Mouse (Mus musculus) midbrain, embryonic 10.5 days (tissue): ENCODE measurements around the gene Scn4a. TPM values are rescaled to one million over a fixed set of nuclear protein-coding genes. Genes with fewer than 3 reads are reported as not detected.

Source experiments
- DNase-seq: peaks from one replicate; pipeline ENCODE4 v3.0.0-alpha.2; 2017; ENCODE audit warnings: low spot score
- H3K27ac ChIP-seq: fragments of 300-500 bp; sonication (generic); replicated peaks from 2 replicates; pipeline ENCODE4 v1.5.1; 2016; ENCODE audit warnings: mild to moderate bottlenecking
- H3K27me3 ChIP-seq: fragments of 300-500 bp; sonication (generic); 2 replicates; pipeline ENCODE4 v1.6.1; 2016; ENCODE audit warnings: low read depth, mild to moderate bottlenecking; ENCODE audit not compliant: poor library complexity, severe bottlenecking
- H3K36me3 ChIP-seq: fragments of 300-500 bp; sonication (generic); 2 replicates; pipeline ENCODE4 v1.6.1; 2016; ENCODE audit warnings: mild to moderate bottlenecking, moderate library complexity
- H3K4me1 ChIP-seq: fragments of 300-500 bp; sonication (generic); 2 replicates; pipeline ENCODE4 v1.6.1; 2016
- H3K4me3 ChIP-seq: fragments of 300-500 bp; sonication (generic); 2 replicates; pipeline ENCODE4 v1.5.1; 2016; ENCODE audit warnings: mild to moderate bottlenecking, moderate library complexity
- H3K9me3 ChIP-seq: fragments of 300-500 bp; sonication (generic); replicated peaks from 2 replicates; pipeline ENCODE4 v1.6.1; 2016; ENCODE audit warnings: mild to moderate bottlenecking
- WGBS: fragments of 180-500 bp; shearing (Covaris S2); methylation state at CpG from one replicate; pipeline ENCODE4 v1.1.7; 2016; 5-methylcytosine and 5-hydroxymethylcytosine counted together
- polyA plus RNA-seq: library from polyadenylated mRNA; unstranded; fragments of >200 nt; fragmentation: Nextera tagmentation; extraction: Ambion mirVana; gene quantifications from 2 replicates; pipeline ENCODE4 v1.2.1, GENCODE M21; 2016

The Scn4a gene
- polyA plus RNA-seq, 1 experiment from 2014 or later: 0.10 TPM

- H3K4me1 ChIP-seq: no peaks in the 10 kb centered on the region
- DNase-seq: no peak
- no peak overlapping the region for H3K27ac ChIP-seq
- 82% methylated on average over 10 of the region's 10 CpGs for WGBS
- H3K4me3 ChIP-seq: no peak overlapping the region
- no peaks in the 10 kb centered on the region for H3K9me3 ChIP-seq
- no peaks in the 10 kb centered on the region for H3K36me3 ChIP-seq
- no peaks in the 10 kb centered on the region for H3K27me3 ChIP-seq
Measured at GRCm38 (mm10) chr11:106305348-106306064, 47.6 kb downstream of the Scn4a start.

DNA sequence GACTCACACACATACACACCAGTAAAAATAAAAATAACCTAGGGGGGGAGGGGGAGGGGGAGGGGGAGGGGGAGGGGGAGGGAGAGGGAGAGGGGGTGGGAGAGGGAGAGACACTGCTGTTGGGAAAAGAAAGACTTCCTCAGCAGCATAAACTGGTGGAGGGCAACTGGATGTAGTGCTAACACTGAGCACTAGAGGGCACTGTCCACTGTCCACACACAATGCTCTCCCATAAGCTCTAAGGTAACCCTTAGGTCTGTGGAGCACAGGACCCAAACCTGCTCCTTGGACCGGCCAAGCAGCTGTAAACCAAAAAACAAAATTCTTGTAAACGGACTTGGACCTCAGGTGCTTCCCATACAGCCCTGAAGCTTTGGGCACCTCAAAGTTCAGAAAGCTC, 50.5 kb downstream of the Scn4a start:
- Histone ChIP-seq H3K9me3 (no peaks in the 10 kb centered on the region; the same call in 1 of the 2 replicates), H3K36me3 (no peaks in the 10 kb centered on the region), H3K4me3 (no peak overlapping the region), H3K27me3 (no peaks in the 10 kb centered on the region), H3K27ac (no peak overlapping the region), H3K4me1 (no peaks in the 10 kb centered on the region)
- DNase-seq: peak; percentile 71
- 24% methylated on average over 2 of the region's 2 CpGs for WGBS

GRCm38 (mm10) chr11:106301765-106302164, 51.3 kb downstream of the Scn4a start, which contains the start of gene Gh:
Gene Gh (minus strand): TSS chr11:106301865.
- WGBS: 83% methylated on average over 9 of the region's 9 CpGs
- Histone ChIP-seq H3K9me3 (no peaks in the 10 kb centered on the region; the same call in 1 of the 2 replicates), H3K27me3 (no peaks in the 10 kb centered on the region), H3K27ac (no peak within 1 kb of the TSS), H3K4me3 (no peak within 1 kb of the TSS), H3K36me3 (no peaks in the 10 kb centered on the region), H3K4me1 (no peaks in the 10 kb centered on the region)
- DNase-seq: no peak

DNA sequence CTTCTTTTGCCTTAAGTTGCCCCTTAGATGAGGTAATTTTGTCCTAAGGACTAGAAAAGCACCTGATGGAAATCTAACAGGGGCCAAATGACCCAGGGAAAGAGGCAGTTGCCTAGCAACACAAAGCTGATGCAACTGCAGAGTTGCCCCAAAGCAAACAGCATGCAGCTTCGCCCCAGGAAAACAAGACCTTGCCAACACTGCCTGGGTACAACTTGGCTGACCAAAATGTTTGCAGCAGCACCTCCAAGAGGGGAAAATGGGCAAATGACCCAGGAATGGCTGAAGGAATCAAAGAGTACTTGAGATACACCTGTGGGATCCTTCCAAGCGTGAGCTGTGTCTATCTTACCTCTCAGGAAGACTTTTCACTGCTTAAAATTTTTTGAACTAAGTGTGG, 61.2 kb downstream of the Scn4a start:
- no peak overlapping the region for H3K27ac ChIP-seq
- DNase-seq: no peak
- H3K4me1 ChIP-seq: no peaks in the 10 kb centered on the region
- no peaks in the 10 kb centered on the region for H3K27me3 ChIP-seq
- H3K9me3 ChIP-seq: no peaks in the 10 kb centered on the region
- whole genome bisulfite sequencing: 90% methylated on average over 2 of the region's 2 CpGs
- H3K36me3 ChIP-seq: no peaks in the 10 kb centered on the region
- no peak overlapping the region for H3K4me3 ChIP-seq

GRCm38 (mm10) chr11:106290376-106290775, 62.7 kb downstream of the Scn4a start:
- no peaks in the 10 kb centered on the region for H3K4me1 ChIP-seq

DNA sequence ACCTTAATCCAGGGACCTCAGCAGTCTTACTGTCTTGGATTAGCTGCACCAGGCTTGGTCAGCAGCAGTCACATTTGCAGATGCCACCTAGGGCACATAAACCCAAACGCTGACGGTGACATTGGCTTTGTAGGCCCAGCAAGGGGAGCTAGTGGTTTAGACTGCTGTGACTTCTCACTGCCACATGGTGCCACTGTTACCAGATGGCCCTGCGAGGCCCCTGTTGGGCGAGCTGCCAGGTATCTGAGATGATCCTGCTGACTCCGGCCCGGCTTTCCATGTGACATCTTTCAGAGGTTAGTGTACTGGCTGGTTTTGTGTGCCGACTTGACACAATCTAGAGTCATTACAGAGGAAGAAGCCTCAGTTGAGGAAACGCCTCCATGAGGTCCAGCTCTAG, 63.7 kb downstream of the Scn4a start:
- no peaks in the 10 kb centered on the region for H3K27me3 ChIP-seq
- no peak overlapping the region for H3K27ac ChIP-seq
- H3K9me3 ChIP-seq: no peaks in the 10 kb centered on the region
- no peak for DNase-seq
- H3K4me1 ChIP-seq: no peaks in the 10 kb centered on the region
- H3K36me3 ChIP-seq: no peaks in the 10 kb centered on the region
- H3K4me3 ChIP-seq: no peak overlapping the region
- 77% methylated on average over 8 of the region's 8 CpGs for WGBS

More at GRCm38 (mm10) chr11:106290376-106290775, 62.7 kb downstream of the Scn4a start:
- no peaks in the 10 kb centered on the region for H3K9me3 ChIP-seq
- H3K36me3 ChIP-seq: no peaks in the 10 kb centered on the region
- no peak overlapping the region for H3K27ac ChIP-seq
- H3K4me3 ChIP-seq: no peak overlapping the region
- no peak for DNase-seq
- no peaks in the 10 kb centered on the region for H3K27me3 ChIP-seq
- WGBS: 96% methylated on average over 5 of the region's 5 CpGs

GRCm38 (mm10) chr11:106286987-106287386, 66.1 kb downstream of the Scn4a start:
- H3K4me3 ChIP-seq: no peak overlapping the region
- no peak for DNase-seq
- 77% methylated on average over 11 of the region's 11 CpGs for WGBS
- no peaks in the 10 kb centered on the region for H3K9me3 ChIP-seq
- H3K27me3 ChIP-seq: no peaks in the 10 kb centered on the region; the same call in 1 of the 2 replicates
- H3K36me3 ChIP-seq: no peaks in the 10 kb centered on the region
- H3K4me1 ChIP-seq: peaks cover 3% of the 10 kb centered on the region
- H3K27ac ChIP-seq: no peak overlapping the region

GRCm38 (mm10) chr11:106286206-106286605, 66.9 kb downstream of the Scn4a start:
- Histone ChIP-seq H3K4me3 (no peak overlapping the region), H3K36me3 (no peaks in the 10 kb centered on the region), H3K27me3 (no peaks in the 10 kb centered on the region; the same call in 1 of the 2 replicates), H3K27ac (no peak overlapping the region), H3K9me3 (no peaks in the 10 kb centered on the region), H3K4me1 (peaks cover 6% of the 10 kb centered on the region)
- 83% methylated on average over 7 of the region's 7 CpGs for WGBS
- DNase-seq: no peak

DNA sequence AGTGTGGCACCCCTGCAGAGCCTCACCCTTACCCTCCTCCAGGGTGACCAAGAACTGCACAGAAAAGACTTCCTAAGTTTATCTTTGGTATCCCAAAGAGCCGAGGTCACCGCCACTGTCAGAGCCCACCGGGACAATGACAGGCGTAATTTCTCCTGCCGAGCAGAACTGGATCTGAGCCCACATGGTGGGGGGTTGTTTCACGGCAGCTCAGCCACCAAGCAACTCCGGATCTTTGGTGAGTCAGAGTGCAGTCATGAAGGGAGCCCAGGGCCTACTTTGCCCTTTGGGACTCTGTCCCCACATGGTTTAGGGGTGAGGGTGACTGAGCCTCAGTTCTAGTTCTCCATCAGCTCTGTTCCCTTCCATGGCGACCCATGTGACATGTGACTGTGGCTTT, 69.0 kb downstream of the Scn4a start:
- WGBS: 74% methylated on average over 8 of the region's 8 CpGs
- Histone ChIP-seq H3K27me3 (no peaks in the 10 kb centered on the region; the same call in 1 of the 2 replicates), H3K4me3 (no peak overlapping the region), H3K9me3 (no peaks in the 10 kb centered on the region), H3K36me3 (no peaks in the 10 kb centered on the region), H3K4me1 (peaks cover 6% of the 10 kb centered on the region), H3K27ac (no peak overlapping the region)
- DNase-seq: no peak

DNA sequence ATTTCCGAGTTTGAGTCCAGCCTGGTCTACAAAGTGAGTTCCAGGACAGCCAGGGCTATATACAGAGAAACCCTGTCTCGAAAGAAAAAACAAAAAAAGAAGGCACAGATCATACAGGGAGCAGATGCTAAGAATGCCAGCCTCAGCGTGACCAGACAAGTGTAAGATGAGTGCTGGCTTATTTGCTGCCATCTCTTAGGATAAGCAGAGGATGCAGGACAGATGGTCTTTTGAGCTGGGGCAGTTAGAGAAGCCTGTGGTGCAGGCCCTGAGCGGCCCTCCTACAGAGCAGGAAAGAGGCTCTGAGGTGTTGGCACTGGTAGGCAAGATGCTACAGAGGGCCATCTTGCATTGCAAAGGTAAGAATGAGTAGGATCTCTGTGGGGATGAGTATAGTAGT, 69.7 kb downstream of the Scn4a start:
- 83% methylated on average over 4 of the region's 4 CpGs for WGBS
- Histone ChIP-seq H3K27me3 (no peaks in the 10 kb centered on the region; the same call in 1 of the 2 replicates), H3K27ac (no peak overlapping the region), H3K9me3 (no peaks in the 10 kb centered on the region), H3K36me3 (no peaks in the 10 kb centered on the region), H3K4me1 (peaks cover 6% of the 10 kb centered on the region), H3K4me3 (no peak overlapping the region)
- DNase-seq: no peak

DNA sequence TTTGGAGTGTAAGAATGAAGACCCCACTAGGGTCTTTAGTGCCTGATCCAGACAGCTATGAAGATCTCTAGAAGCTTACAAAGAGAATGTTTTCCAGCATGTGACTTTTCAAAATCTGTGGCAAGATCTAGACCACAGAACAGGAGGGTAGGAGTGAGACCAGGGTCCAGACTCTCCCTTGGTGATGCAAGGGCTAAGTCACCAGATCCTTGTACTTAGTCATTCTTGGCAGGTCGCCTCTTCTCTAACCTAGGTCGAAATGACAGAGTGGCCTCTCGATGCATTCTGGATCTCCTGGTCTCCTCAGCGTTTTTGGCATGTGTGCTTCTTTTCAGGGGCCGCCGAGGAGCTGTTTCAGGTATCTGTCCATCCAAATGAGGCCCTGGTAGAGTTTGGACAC, 70.6 kb downstream of the Scn4a start:
- Histone ChIP-seq H3K27ac (no peak overlapping the region), H3K4me1 (peaks cover 6% of the 10 kb centered on the region), H3K27me3 (peaks cover 9% of the 10 kb centered on the region), H3K4me3 (no peak overlapping the region), H3K9me3 (no peaks in the 10 kb centered on the region), H3K36me3 (no peaks in the 10 kb centered on the region)
- DNase-seq: no peak
- 92% methylated on average over 6 of the region's 6 CpGs for WGBS

- H3K27me3 ChIP-seq: peaks cover 23% of the 10 kb centered on the region
- H3K4me3 ChIP-seq: peak within 1 kb of the TSS; percentile 26; the same call in 1 of the 2 replicates
- H3K9me3 ChIP-seq: no peaks in the 10 kb centered on the region; the same call in 1 of the 2 replicates
- WGBS: 12% methylated on average over 25 of the region's 25 CpGs
- H3K36me3 ChIP-seq: no peaks in the 10 kb centered on the region
- peaks cover 30% of the 10 kb centered on the region for H3K4me1 ChIP-seq
- H3K27ac ChIP-seq: peak within 1 kb of the TSS; percentile 14; the same call in 1 of the 2 replicates
- DNase-seq: peak; percentile 91
Measured at GRCm38 (mm10) chr11:106276454-106276853, 76.6 kb downstream of the Scn4a start, which contains the start of gene Tcam1. Gene Tcam1 (plus strand): TSS chr11:106276672.

DNA sequence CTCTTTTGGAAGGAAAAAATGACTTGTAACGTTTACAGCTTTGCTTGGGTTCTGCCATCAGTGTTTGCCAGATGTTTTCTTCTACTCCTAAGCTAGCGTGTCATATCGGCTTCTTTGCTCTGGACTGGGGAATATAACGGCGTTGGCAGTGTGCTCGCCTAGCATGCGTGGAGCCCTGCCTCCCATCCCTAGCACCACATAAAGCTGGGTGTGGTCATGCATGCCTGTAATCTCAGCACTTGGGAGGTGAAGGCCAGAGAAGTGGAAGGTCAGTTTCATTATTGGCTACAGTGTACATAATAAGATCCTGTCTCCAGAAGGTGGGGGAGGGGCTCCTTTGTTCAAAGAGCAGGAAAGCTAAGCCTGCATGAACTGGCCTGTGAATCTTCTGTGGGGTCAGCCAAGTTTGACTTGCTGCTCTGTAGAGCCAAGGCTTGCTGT, 78.1 kb downstream of the Scn4a start:
- H3K9me3 ChIP-seq: no peaks in the 10 kb centered on the region; the same call in 1 of the 2 replicates
- no peak for DNase-seq
- H3K4me3 ChIP-seq: no peak overlapping the region
- H3K36me3 ChIP-seq: peaks cover 3% of the 10 kb centered on the region; the same call in 1 of the 2 replicates
- 0 out of 2 replicates have a peak overlapping the region, but pooled peaks have one; percentile 42 for H3K27ac ChIP-seq
- H3K27me3 ChIP-seq: peaks cover 23% of the 10 kb centered on the region
- H3K4me1 ChIP-seq: peaks cover 44% of the 10 kb centered on the region
- 90% methylated on average over 7 of the region's 7 CpGs for WGBS
